Mouse (Mus musculus): Measurements from ENCODE around the gene Scai.

The Scai gene

DNA sequence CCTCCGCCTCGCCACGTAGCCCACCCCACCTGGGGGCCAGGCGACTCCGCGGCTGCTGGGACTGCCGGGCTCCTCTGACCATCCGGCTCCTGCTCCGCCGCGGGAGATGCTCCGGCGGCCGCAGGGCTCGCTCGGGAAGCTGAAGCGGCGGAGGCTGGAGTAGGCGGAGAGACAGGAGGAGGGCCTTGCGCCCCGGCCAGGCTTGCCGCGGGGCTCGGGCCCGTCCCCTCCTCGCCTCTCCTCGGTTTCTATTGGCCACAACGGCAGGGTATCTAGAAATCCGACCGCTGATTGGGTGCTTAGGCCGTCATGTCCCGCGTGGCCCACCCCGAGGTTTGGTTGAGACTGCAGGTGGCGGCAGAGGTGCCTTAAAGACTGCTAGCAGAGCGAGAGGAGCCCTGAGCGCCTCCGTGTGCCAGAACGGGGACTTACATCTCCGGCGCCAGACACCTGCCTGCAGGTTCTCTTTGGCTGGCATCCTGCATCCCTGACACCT is at the start of gene Scai:
Scai (minus strand) TSS at position 174 of the 496 bp plus-strand sequence.
- in situ Hi-C loops (cut with MboI, MseI) = no loop called here

DNA sequence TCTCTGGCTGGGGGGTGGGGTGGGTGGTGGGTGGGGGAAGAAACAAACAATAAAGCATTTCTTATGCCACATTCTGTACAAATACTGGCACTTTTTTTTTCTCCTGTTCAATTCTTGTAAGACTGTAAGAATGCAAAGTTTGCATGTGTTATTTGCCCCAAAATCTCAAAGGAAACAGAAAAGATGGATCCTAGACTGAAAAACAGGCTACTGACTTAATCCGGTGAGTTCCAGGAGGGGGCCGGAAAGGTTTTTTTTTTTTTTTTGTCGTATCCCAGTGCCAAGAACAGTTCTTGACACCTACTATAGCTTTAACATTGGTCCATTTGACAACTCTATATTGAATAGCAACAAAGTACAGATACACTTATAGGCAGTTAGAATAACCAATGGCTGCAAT is 36.2 kb upstream of the Scai start:
- in situ Hi-C loops (cut with MboI, MseI) = loop anchor here (10.0 kb wide), 1 partner anchor 582 kb away; the partner anchor contains the start of gene Psmb7

DNA sequence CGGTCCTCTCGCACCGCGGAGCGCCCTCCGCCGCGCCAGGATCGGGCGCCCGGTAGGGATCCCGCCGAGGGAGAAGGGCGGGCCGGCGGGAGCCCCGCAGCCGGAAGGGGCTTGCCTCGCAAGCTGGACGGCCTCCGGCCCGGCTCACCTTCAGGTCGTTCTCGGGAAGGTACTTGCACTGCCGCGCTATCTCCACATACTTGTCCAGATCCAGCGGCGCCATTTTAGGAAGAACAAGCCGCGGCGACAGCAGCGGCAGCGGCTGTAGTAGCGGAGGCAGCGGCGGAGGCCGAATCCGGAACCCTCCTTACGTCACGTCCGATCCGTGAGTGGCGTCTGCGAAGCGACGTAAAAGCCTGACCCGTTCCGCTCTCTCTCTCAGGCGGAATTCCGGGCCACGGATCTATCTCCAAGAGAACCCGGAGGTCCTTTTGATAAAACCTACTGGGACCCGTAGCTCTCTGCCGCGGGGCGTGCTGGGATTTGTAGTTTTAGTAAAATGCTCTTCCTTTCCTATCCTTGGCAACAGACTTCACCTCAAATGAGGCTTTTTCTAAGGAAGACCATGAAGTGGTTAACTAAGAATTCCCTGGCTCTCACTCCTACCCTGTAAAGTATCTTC is 35.6 kb upstream of the Scai start, which contains the start of gene Ppp6c:
Ppp6c (minus strand) TSS at position 433 of the 622 bp plus-strand sequence.
- in situ Hi-C loops (cut with MboI, MseI) = loop anchor here (10.0 kb wide), 1 partner anchor 581 kb away; the partner anchor contains the start of gene Psmb7

DNA sequence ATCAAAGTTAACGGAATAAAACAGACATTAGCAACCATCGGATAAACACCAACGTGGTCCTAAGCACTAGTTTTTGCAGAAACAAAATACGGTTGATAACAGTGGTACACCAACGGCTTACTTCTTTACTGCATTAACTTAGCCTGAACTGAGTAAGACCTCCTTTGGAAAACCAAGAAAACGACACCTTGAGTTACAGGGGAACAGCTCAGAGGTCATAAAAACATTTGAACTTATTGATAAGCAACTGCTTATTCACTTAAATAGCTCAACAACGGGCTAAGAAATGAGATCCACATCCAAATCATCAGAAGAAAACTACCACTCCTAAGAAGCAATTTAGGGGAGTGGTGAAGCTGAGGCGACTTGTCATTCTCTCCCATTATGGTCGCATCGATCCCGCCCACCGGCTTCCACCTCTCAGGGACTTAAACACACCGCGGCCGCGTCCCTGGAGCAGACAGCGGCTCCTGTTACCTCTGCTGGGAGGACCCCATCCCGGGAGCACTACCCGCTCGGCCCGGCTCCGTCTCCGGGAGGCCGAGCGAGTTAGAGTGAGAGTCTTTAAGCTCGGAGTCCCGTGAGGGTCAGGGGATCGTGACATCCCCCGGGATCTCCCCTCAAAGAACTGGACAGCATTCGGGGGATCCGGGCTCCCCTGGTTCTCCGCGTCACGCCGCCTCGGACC is 34.9 kb upstream of the Scai start:
- in situ Hi-C loops (cut with MboI, MseI) = loop anchor here (10.0 kb wide), 1 partner anchor 581 kb away; the partner anchor contains the start of gene Psmb7

DNA sequence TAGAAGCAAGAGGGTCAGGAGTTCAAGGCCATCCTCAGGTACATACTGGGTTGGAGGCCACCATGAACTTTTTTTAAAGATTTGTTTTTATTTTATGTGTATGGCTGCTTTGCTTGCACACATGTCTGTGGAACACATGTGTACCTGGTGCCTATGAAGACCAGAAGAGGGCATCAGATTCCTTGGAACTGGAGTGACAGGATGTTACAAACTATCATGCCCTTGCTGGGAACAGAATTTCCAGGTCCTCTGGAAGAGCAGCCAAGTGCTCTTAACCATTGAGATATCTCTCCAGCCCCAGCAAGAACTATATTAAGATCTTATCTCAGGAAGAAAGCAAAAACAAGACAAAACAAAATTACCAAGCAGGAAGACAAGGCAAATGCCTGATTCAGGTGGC is 34.1 kb upstream of the Scai start:
- in situ Hi-C loops (cut with MboI, MseI) = loop anchor here (10.0 kb wide), 1 partner anchor 580 kb away; the partner anchor contains the start of gene Psmb7

DNA sequence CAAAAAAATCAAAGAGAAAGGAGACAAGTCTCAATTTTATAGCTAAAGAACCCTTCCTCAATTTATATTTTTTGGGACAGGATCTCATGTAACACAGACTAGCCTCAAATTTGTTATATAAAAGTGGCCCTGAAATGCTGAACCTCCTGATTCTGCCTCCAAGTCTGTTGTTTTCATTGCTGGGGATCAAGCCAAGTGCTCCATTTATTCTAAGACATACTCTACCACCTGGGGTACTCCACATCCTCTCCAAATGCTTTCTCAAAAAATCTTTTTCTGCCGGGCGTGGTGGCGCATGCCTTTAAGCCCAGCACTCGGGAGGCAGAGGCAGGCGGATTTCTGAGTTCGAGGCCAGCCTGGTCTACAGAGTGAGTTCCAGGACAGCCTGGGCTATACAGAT is 29.5 kb upstream of the Scai start:
- in situ Hi-C loops (cut with MboI, MseI) = loop anchor here (10.0 kb wide), 1 partner anchor 575 kb away; the partner anchor contains the start of gene Psmb7

DNA sequence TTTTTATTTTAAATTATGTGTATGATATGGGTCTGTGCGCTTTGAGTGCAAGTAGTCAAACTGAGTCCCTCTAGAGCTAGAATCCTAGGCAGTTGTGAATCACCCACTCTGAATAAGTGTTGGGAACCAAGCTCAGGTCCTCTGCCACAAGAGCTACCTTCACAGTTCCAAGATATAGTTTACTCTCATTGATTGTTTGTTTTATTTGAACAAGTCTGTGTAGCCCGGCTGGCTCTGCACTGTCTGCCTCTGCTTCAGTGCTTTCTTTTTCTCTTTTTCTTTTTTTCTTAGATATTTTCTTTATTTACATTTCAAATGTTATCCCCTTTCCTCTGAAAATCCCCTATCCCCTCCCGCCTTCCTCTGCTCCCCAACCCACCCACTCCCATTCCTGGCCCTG is 28.5 kb upstream of the Scai start:
- in situ Hi-C loops (cut with MboI, MseI) = no loop called here

DNA sequence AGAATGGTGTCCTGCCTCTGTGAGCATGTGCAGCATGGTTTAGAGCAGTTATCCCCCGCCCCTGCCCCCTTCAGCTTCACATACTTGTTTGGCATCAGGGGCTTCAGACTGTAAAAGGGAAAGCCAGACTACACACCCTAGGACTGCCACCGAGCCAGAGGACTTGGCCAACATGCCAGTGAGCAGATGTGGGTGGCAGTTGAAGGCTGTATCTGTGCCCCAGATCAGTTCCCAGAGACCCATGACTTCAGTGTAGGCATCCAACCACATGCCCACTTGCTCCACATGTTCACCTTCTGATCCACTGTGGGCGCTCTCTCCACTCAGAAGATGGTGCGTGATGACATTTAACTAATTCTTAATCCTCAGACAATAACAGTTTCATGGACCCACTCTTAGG is 26.6 kb upstream of the Scai start:
- in situ Hi-C loops (cut with MboI, MseI) = no loop called here

DNA sequence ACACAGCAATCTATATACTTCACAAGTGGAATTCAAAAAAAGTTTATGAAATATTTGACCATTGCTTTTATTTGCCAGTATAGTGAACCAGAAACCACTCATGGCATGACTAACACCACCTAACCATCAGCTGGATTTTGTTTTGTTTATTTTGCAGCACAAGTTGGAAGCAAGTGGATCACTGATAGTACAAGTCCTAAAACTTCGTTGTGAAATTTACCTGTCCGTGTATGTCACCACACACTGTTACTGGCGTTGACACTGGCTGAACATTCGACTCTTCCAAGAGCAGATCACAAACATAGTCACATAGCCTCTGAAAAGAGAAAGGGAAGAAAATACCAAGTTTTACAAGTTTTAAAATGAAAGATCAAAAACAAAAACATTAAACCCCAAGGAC is 20.2 kb upstream of the Scai start:
- in situ Hi-C loops (cut with MboI, MseI) = no loop called here

DNA sequence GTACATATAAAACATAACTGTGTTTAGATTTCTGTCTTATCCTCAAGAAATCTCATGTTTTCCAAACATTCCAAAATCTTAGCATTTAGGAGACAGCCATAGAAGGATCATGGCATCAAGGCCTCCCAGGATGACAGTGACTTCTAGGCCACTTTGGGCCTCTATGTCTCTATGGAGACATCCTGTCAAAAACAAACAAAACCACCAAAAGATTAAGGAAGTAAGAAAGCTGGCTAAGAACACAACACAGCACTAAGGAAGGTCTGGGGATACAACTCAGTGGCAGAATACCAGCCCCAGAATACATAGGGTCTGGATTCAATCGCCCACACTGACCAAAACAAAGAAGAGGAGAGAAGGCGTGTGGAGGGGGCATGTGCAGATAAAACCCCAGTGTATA is 12.8 kb upstream of the Scai start:
- in situ Hi-C loops (cut with MboI, MseI) = no loop called here

DNA sequence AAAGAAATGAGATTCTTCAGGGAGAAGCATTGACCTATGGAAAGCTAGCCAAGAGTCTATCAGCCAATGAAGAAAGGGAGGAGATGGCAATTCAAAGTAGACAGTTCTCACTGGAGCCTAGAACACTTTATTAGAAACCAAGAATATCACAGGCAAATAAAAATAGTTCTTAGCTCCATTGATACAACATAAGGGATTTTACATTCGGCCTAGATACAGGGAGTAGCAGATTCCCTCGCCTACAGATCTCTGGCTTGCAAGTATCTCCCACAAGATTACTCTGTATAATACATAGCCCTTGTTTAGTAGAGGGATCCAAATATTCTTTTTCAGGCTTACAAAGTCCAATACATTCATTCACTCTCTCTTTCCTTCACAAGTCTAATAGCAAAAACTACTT is 4.3 kb upstream of the Scai start:
- in situ Hi-C loops (cut with MboI, MseI) = no loop called here

DNA sequence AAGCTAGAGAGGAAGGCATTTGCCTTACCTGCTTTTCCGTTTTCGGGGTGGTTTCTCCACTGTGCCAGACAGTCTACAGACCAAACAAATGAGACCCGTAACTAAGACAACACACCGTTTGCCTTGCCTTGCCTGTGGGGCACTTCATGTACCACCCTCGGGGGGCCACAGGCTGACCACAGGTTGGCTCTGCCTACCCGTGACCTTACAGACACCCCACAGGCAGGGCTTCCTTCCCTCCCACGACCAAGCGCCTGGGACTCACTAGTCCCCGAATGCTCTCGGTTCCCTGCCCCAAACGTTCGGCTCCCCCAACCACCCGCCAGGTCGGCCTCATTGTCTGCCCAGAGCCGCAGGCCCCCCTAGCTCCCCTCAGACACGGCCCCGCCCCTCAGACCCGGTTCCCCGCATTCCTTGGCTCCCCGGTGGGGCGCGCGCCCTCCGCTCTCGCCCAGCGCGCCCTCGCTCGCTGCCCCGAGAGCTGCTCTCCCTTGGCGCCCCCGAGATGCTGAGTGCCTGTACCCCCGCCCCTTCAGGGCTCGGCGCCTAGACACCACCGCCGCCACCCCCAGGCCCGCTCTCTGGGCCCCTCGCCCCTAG is 473 bp downstream of the Scai start:
- in situ Hi-C loops (cut with MboI, MseI) = no loop called here

DNA sequence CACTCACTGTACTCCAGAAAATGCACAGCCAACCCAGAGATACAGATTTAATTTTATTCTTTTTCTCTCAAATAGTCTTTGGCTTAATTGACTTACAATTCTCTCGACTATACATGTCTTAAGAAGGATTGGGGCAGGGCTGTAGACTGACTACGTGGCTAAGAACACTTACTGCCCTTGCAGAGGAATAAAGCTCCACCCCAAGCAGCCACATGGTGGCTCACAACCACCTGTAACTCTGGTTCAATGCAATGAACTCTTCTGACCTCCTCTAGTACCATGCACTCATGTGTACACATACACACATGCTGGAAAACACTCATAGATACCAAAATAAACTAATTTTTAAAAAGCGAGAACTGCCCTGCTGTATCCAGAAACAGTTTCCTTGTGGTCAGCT is 4.6 kb downstream of the Scai start:
- in situ Hi-C loops (cut with MboI, MseI) = no loop called here

DNA sequence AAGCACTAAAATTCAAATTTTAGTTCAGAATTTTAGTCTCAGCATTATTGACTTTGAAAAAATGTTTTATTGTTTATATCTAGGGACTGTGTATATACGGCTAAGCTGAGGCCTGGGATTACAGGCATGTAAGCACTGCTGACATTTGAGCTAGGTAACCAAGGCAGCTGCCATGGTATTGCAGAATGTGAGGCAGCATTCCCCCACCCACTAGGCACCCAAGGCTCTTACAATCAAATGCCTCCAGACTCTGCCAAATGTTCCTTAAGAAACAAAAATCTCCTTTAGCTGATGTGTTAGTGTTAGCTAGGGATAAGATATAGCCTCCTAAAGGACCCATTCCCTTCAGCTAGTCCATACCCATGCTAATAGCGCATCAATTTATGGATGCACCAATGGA is 6.9 kb downstream of the Scai start:
- in situ Hi-C loops (cut with MboI, MseI) = no loop called here

DNA sequence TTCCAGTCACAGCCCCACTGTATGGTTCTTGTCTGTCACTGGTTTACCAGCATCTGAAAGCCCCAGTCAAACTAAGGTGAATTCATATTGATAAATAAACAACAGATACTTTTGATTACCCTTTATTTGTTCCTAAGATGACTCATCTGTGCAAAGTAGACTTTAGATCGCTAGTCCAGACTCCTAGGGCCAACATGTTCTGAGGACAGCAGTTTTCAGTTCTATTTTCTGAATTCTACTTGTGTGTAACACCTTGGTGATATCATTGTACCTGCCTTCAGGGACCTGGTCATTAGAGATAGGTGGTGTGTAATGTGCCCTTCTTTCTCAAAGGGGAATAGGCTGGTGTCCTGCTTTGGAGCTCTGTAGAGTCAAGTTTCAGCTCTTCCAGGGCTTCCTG is 29.5 kb downstream of the Scai start:
- in situ Hi-C loops (cut with MboI, MseI) = no loop called here

DNA sequence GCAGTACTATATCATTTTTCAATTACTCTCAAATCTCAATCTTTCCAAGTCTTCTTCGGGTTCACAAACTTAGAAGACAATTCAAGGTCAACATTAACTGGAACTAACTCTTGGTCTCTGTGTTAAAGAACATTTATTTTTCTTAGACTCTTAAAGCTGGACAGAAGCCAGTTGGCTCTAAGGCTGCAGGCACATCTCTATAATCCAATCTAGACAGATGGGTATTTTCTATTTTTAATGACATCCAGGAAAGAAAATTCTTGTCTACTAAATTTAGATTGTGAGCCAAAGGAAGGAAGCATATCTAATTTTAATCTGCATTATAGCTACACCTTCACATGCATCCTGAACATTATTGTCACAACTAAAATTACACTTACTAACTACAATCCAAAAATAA is 32.6 kb downstream of the Scai start:
- in situ Hi-C loops (cut with MboI, MseI) = no loop called here

DNA sequence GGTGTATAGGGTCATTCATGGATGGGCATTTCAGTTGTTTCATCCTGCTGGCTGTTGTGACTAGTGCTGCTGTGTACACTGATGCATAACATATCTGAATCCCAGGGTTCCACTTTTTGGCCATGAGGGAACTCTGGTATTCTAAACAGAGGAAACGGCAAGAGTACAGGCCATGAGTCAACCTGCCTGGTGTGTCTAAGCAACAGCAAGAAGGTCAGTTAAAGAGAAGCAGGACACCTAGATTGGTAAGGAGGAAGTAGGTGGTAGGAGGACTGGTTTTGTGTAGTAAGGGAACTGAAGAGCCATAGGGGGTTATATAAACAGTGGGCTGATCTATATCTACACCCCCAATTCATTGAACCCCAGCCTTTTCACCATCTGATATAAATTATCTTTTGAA is 33.7 kb downstream of the Scai start:
- in situ Hi-C loops (cut with MboI, MseI) = no loop called here

DNA sequence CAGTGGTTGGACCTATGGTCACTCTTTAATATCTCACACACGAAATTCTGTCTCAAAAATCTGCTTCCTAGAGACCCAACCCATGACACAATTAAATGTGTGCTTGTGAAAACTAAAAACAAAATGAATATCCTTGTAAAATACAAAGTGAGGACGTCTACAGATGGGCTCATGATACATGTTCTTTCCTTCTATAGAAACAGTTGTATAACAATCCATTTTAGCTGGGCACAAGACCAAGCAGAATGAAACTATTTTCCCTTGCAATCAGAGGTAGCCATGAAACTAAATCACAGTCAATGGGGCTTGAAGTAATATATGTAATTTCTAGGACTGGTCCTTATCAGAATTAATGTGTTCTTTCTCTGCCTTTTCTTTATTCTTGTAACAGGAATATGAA is 39.6 kb downstream of the Scai start:
- in situ Hi-C loops (cut with MboI, MseI) = no loop called here

DNA sequence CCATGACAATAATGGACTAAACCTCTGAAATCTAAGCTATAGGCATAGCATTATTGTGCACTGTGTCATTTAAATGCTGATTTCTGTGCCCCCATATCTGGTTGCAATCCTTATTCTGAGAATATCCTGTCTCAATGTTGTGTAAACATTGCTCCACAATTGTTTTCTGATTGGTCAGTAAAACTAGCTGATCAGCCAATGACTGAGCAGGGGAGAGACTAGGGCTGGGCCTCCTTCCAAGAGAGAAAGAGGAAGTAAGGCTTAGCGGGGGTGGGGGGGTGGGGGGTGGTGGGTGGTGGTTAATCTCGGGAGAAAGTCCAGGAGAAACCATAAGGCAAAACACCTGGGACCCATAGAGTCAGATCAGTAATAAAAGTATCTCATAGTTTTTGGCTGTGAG is 42.5 kb downstream of the Scai start:
- in situ Hi-C loops (cut with MboI, MseI) = loop anchor here (25.0 kb wide), 1 partner anchor 1386 kb away; no protein-coding TSS in a partner anchor

DNA sequence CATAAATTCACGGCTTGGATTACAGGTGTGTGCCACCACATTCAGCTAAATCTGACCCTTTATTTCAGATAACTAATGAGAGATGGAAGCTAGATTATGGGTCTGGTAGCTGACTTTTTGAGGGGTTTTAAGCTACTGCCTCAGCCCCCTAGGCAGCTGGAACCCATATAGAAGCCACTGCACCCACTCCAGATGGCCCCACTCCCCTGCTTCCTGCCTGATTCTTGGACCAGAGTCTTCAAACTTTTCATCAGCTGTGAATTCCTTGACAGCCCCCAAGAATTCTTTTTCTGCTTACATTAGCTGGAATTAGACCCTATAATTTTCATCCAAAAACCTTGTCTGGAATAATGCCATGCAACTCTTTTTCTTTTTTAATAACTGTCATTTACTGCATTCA is 44.1 kb downstream of the Scai start:
- in situ Hi-C loops (cut with MboI, MseI) = loop anchor here (25.0 kb wide), 1 partner anchor 1384 kb away; no protein-coding TSS in a partner anchor

DNA sequence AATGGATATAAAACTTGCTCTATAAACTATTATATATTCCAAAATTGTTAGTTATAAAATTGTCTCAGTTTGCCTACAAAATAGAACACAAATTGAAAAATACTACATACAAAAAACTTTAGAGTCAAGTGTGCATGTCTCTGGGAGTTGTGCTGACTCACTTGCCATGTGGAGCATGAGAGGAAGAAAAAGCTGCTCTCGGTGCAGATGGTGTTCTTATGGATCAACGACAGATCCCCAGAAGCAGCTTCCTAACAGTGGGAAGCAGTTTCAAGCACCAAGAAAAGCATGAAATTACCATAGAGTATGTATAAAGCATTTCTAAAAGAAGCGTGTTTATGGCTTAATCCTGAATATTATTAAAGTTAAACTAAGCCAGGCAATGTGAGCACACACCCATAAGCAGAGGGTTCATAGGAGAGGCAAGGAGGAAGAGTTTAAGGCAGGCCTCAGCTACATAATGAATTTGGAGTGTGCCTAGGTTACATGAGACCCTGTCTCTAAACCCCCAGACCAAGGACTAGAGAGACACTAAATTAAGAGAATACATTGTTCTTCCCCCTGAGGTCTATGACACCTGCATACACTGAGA is 48.1 kb downstream of the Scai start:
- in situ Hi-C loops (cut with MboI, MseI) = loop anchor here (25.0 kb wide), 1 partner anchor 1380 kb away; no protein-coding TSS in a partner anchor
